Mouse (Mus musculus): ENCODE results near the gene Gm20388. TPM values are rescaled to one million over a fixed set of nuclear protein-coding genes. Genes with fewer than 3 reads are reported as not detected.

Gm20388 gene
- polyA plus RNA-seq, 1 experiment from 2014 or later = not detected

DNA sequence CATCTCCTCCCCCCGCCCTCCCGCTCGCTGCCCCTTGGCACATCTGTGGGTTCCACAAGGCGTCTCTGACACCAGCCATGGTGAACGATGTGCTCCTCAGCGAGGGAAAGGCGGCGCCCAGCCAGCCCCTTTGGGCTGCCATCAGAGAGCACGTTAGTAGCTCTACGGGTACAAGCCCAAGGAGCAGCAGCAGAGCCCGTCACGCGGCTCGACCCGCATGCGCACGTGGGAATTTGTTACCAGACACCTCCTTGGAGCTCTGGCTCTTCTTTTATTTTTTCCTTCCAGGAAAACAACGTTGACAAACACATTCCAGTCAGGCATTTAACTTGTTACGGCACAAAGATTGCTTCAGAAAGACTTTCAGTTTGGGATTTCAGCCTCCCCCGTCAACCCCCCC is 1765.1 kb downstream of the Gm20388 start:
- Histone ChIP-seq H3K9me3 (ENCODE audit: control insufficient read depth, low read length) (no peaks in the 10 kb centered on the region), H3K4me3 (ENCODE audit: low read depth, low read length) (no peak overlapping the region), H3K4me1 (ENCODE audit: control insufficient read depth, insufficient read depth, low read length) (no peaks in the 10 kb centered on the region), H3K27me3 (ENCODE audit: control insufficient read depth, insufficient read depth, low read length) (no peaks in the 10 kb centered on the region), H3K36me3 (ENCODE audit: control insufficient read depth, insufficient read depth, low read length) (no peaks in the 10 kb centered on the region), H3K4me2 (ENCODE audit: low read depth, severe bottlenecking) (no peak overlapping the region), H3K27ac (replicated peaks; ENCODE audit: low read depth, low read length) (no peak overlapping the region), H3K9ac (ENCODE audit: low read length) (no peak overlapping the region)
- 51% methylated on average over 20 of the region's 20 CpGs for WGBS
- no peak for ATAC-seq (ENCODE audit: insufficient number of reproducible peaks, low FRiP score, low TSS enrichment, low read depth)
- no peak for DNase-seq (ENCODE audit: low spot score)

DNA sequence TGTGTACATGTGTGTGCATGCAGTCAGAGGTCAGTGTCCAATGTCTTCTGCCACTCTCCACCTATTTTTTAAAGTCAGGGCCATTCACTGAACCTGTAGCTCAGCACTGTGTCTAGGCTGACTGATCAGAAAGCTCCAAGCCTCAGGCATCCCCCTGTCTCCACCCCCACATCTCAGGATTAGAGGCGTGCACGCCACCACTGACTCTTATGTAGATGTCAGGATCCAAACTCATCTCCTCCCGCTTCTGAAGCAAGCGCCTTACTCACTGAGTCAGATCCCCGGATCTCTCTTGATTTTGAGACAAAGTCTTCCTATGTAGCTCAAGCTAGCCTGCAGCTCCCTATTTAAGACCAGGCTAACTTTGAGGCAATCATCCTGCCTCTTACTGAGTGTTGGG is 1768.1 kb downstream of the Gm20388 start:
- WGBS = 61% methylated on average over 5 of the region's 5 CpGs
- Histone ChIP-seq H3K4me3 (ENCODE audit: low read depth, low read length) (no peak overlapping the region), H3K27ac (replicated peaks; ENCODE audit: low read depth, low read length) (no peak overlapping the region), H3K4me2 (ENCODE audit: low read depth, severe bottlenecking) (no peak overlapping the region), H3K36me3 (ENCODE audit: control insufficient read depth, insufficient read depth, low read length) (no peaks in the 10 kb centered on the region), H3K27me3 (ENCODE audit: control insufficient read depth, insufficient read depth, low read length) (no peaks in the 10 kb centered on the region), H3K9ac (ENCODE audit: low read length) (no peak overlapping the region), H3K9me3 (ENCODE audit: control insufficient read depth, low read length) (no peaks in the 10 kb centered on the region), H3K4me1 (ENCODE audit: control insufficient read depth, insufficient read depth, low read length) (no peaks in the 10 kb centered on the region)
- DNase-seq (ENCODE audit: low spot score) = no peak
- no peak for ATAC-seq (ENCODE audit: insufficient number of reproducible peaks, low FRiP score, low TSS enrichment, low read depth)

GRCm38 (mm10) chr8:121680896-121681295 is 1770.3 kb downstream of the Gm20388 start:
- Histone ChIP-seq H3K9ac (ENCODE audit: low read length) (no peak overlapping the region), H3K27ac (replicated peaks; ENCODE audit: low read depth, low read length) (no peak overlapping the region), H3K4me1 (ENCODE audit: control insufficient read depth, insufficient read depth, low read length) (no peaks in the 10 kb centered on the region), H3K4me3 (ENCODE audit: low read depth, low read length) (no peak overlapping the region), H3K36me3 (ENCODE audit: control insufficient read depth, insufficient read depth, low read length) (no peaks in the 10 kb centered on the region), H3K9me3 (ENCODE audit: control insufficient read depth, low read length) (no peaks in the 10 kb centered on the region), H3K4me2 (ENCODE audit: low read depth, severe bottlenecking) (no peak overlapping the region), H3K27me3 (ENCODE audit: control insufficient read depth, insufficient read depth, low read length) (no peaks in the 10 kb centered on the region)
- no peak for ATAC-seq (ENCODE audit: insufficient number of reproducible peaks, low FRiP score, low TSS enrichment, low read depth)
- no peak for DNase-seq (ENCODE audit: low spot score)
- 84% methylated on average over 4 of the region's 4 CpGs for WGBS

DNA sequence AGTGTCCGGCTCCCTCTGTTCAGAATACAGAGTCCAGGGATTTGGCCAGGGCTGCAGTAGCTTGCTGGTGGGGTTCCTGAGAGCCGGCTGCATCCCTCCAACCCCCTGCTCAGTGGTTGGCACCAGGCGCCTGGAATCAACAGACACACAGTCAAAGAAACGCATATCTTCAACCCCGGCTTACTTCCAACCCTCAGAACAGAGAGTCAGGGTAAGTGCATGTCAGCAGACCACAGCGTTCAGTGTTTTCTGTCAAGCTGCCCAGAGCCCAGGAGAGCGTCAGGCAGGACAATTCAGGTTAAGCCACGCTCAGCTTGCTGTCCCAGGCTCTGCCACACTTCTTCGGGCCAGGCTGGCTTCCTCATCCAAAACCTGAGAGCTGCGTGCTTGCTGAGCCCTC is 1770.8 kb downstream of the Gm20388 start:
- Histone ChIP-seq H3K36me3 (ENCODE audit: control insufficient read depth, insufficient read depth, low read length) (no peaks in the 10 kb centered on the region), H3K27me3 (ENCODE audit: control insufficient read depth, insufficient read depth, low read length) (no peaks in the 10 kb centered on the region), H3K9me3 (ENCODE audit: control insufficient read depth, low read length) (no peaks in the 10 kb centered on the region), H3K4me3 (ENCODE audit: low read depth, low read length) (no peak overlapping the region), H3K4me2 (ENCODE audit: low read depth, severe bottlenecking) (no peak overlapping the region), H3K4me1 (ENCODE audit: control insufficient read depth, insufficient read depth, low read length) (no peaks in the 10 kb centered on the region), H3K27ac (replicated peaks; ENCODE audit: low read depth, low read length) (no peak overlapping the region), H3K9ac (ENCODE audit: low read length) (no peak overlapping the region)
- DNase-seq (ENCODE audit: low spot score) (no peak), ATAC-seq (ENCODE audit: insufficient number of reproducible peaks, low FRiP score, low TSS enrichment, low read depth) (no peak)
- WGBS = 62% methylated on average over 10 of the region's 10 CpGs

- DNase-seq (ENCODE audit: low spot score) (no peak), ATAC-seq (ENCODE audit: insufficient number of reproducible peaks, low FRiP score, low TSS enrichment, low read depth) (no peak)
- H3K9me3 ChIP-seq (ENCODE audit: control insufficient read depth, low read length) = no peaks in the 10 kb centered on the region
- H3K27me3 ChIP-seq (ENCODE audit: control insufficient read depth, insufficient read depth, low read length) = no peaks in the 10 kb centered on the region
- H3K4me1 ChIP-seq (ENCODE audit: control insufficient read depth, insufficient read depth, low read length) = peaks cover 7% of the 10 kb centered on the region; the same call in 1 of the 2 replicates
- 73% methylated on average over 10 of the region's 10 CpGs for whole genome bisulfite sequencing
- no peak overlapping the region for H3K4me3 ChIP-seq (ENCODE audit: low read depth, low read length)
- no peak overlapping the region for H3K9ac ChIP-seq (ENCODE audit: low read length)
- H3K36me3 ChIP-seq (ENCODE audit: control insufficient read depth, insufficient read depth, low read length) = no peaks in the 10 kb centered on the region
- no peak overlapping the region for H3K4me2 ChIP-seq (ENCODE audit: low read depth, severe bottlenecking)
- no peak overlapping the region for H3K27ac ChIP-seq (replicated peaks; ENCODE audit: low read depth, low read length)
These were observed 1772.6 kb downstream of the Gm20388 start for GRCm38 (mm10) chr8:121683083-121683832.

- Histone ChIP-seq H3K9me3 (ENCODE audit: control insufficient read depth, low read length) (no peaks in the 10 kb centered on the region), H3K27ac (replicated peaks; ENCODE audit: low read depth, low read length) (no peak overlapping the region), H3K4me2 (ENCODE audit: low read depth, severe bottlenecking) (no peak overlapping the region), H3K27me3 (ENCODE audit: control insufficient read depth, insufficient read depth, low read length) (no peaks in the 10 kb centered on the region), H3K4me3 (ENCODE audit: low read depth, low read length) (no peak overlapping the region), H3K9ac (ENCODE audit: low read length) (no peak overlapping the region), H3K36me3 (ENCODE audit: control insufficient read depth, insufficient read depth, low read length) (no peaks in the 10 kb centered on the region), H3K4me1 (ENCODE audit: control insufficient read depth, insufficient read depth, low read length) (peaks cover 7% of the 10 kb centered on the region; the same call in 1 of the 2 replicates)
- ATAC-seq (ENCODE audit: insufficient number of reproducible peaks, low FRiP score, low TSS enrichment, low read depth) (no peak), DNase-seq (ENCODE audit: low spot score) (peak; percentile 68)
- 20% methylated on average over 4 of the region's 4 CpGs for WGBS
These were observed 1774.8 kb downstream of the Gm20388 start for GRCm38 (mm10) chr8:121685419-121685818.

DNA sequence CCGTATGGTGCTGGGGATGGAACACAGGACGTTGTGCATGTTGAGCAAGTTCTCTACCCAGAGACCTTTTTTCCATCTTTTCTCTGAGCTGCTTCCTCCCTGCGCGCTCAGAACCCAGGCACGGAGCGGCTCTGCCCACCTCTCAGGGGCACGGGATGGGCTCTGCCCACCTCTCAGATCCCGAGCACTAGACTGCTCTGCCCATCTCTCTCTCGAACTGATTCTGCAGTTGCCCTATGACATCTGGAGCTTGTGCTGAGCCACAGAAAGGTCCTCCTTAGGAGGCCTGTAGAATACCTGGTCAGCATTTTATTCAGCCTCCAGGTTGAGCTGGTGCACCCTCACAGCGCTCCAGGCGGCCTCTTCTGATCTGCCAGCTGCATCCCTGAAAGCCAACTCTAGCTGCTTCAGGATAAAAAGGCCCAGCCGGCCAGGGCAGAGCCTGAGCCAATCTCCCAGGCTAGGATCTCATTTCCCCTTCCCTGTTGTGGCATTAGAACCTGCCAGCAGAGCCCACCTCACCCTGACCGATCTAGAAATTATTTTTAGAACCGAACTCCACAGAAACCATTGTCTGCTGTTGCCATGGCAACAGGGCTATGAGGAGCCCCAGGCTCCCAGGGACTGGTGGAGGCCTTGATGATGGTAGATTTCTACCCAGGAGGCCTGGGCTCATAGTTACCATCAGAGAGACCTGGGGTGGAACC is 1777.0 kb downstream of the Gm20388 start:
- DNase-seq (ENCODE audit: low spot score) = no peak
- H3K27me3 ChIP-seq (ENCODE audit: control insufficient read depth, insufficient read depth, low read length) = no peaks in the 10 kb centered on the region
- no peak overlapping the region for H3K4me3 ChIP-seq (ENCODE audit: low read depth, low read length)
- H3K36me3 ChIP-seq (ENCODE audit: control insufficient read depth, insufficient read depth, low read length) = no peaks in the 10 kb centered on the region
- H3K9ac ChIP-seq (ENCODE audit: low read length) = no peak overlapping the region
- no peak overlapping the region for H3K4me2 ChIP-seq (ENCODE audit: low read depth, severe bottlenecking)
- H3K4me1 ChIP-seq (ENCODE audit: control insufficient read depth, insufficient read depth, low read length) = peaks cover 7% of the 10 kb centered on the region; the same call in 1 of the 2 replicates
- no peak for ATAC-seq (ENCODE audit: insufficient number of reproducible peaks, low FRiP score, low TSS enrichment, low read depth)
- H3K9me3 ChIP-seq (ENCODE audit: control insufficient read depth, low read length) = no peaks in the 10 kb centered on the region
- WGBS = 64% methylated on average over 14 of the region's 14 CpGs
- H3K27ac ChIP-seq (replicated peaks; ENCODE audit: low read depth, low read length) = no peak overlapping the region

- no peak for DNase-seq (ENCODE audit: low spot score)
- Histone ChIP-seq H3K27me3 (ENCODE audit: control insufficient read depth, insufficient read depth, low read length) (no peaks in the 10 kb centered on the region), H3K36me3 (ENCODE audit: control insufficient read depth, insufficient read depth, low read length) (no peaks in the 10 kb centered on the region), H3K27ac (replicated peaks; ENCODE audit: low read depth, low read length) (no peak overlapping the region), H3K4me1 (ENCODE audit: control insufficient read depth, insufficient read depth, low read length) (peaks cover 7% of the 10 kb centered on the region; the same call in 1 of the 2 replicates), H3K9ac (ENCODE audit: low read length) (no peak overlapping the region), H3K4me3 (ENCODE audit: low read depth, low read length) (no peak overlapping the region), H3K9me3 (ENCODE audit: control insufficient read depth, low read length) (no peaks in the 10 kb centered on the region), H3K4me2 (ENCODE audit: low read depth, severe bottlenecking) (no peak overlapping the region)
- no peak for ATAC-seq (ENCODE audit: insufficient number of reproducible peaks, low FRiP score, low TSS enrichment, low read depth)
- WGBS = 51% methylated on average over 5 of the region's 5 CpGs
These were observed 1777.9 kb downstream of the Gm20388 start for GRCm38 (mm10) chr8:121688496-121688895.
